Mouse (Mus musculus) heart, adult 8-10 months (tissue): ENCODE results near the gene C2cd2l. TPM values are rescaled to one million over a fixed set of nuclear protein-coding genes. Genes with fewer than 3 reads are reported as not detected.
A peak's percentile ranks its signal among the peaks of the same experiment; 100 is the strongest.
"Not testable (repeated sequence)": the region's sequence is repeated elsewhere in the genome, so short reads cannot be mapped to it uniquely, and the experiment has no call there.

Experiments
- DNase-seq: peaks from one replicate; pipeline ENCODE4 v3.0.0; 2022; ENCODE audit warnings: low spot score
- total RNA-seq, 4 experiments: library from RNA; stranded (reverse); gene quantifications; 2 replicates each; pipeline ENCODE4 v1.2.4; 2022

C2cd2l gene
- total RNA-seq, 4 experiments from 2014 or later, result 12.7 to 19.2 (median 14.1) TPM

GRCm38 (mm10) chr9:44314910-44315309 is 5.2 kb downstream of the C2cd2l start:
- no peak for DNase-seq

- DNase-seq, result no peak
Observed at GRCm38 (mm10) chr9:44314257-44314547, 5.9 kb downstream of the C2cd2l start.

GRCm38 (mm10) chr9:44313476-44314256 is 6.4 kb downstream of the C2cd2l start:
- DNase-seq, result no peak

- DNase-seq, result peak; percentile 70
Observed at GRCm38 (mm10) chr9:44311136-44312134, 8.7 kb downstream of the C2cd2l start.

GRCm38 (mm10) chr9:44310750-44311135 is 9.3 kb downstream of the C2cd2l start:
- no peak for DNase-seq

- DNase-seq, result no peak
Observed at GRCm38 (mm10) chr9:44309756-44310155, 10.3 kb downstream of the C2cd2l start.

- no peak for DNase-seq
Observed at GRCm38 (mm10) chr9:44307248-44307647, 12.8 kb downstream of the C2cd2l start.

GRCm38 (mm10) chr9:44306532-44306931 is 13.6 kb downstream of the C2cd2l start:
- DNase-seq, result no peak

- DNase-seq, result peak; percentile 99
Observed at GRCm38 (mm10) chr9:44305466-44306079, 14.5 kb downstream of the C2cd2l start, which contains the start of gene Hinfp. Hinfp (minus strand) TSS chr9:44305671.

GRCm38 (mm10) chr9:44300001-44300400 is 20.1 kb downstream of the C2cd2l start:
- DNase-seq, result not testable (repeated sequence)

- peak; percentile 33 for DNase-seq
Observed at GRCm38 (mm10) chr9:44292490-44292889, 27.6 kb downstream of the C2cd2l start.

GRCm38 (mm10) chr9:44288959-44289291 is 31.2 kb downstream of the C2cd2l start:
- no peak for DNase-seq

- no peak for DNase-seq
Observed at GRCm38 (mm10) chr9:44288076-44288958, 31.8 kb downstream of the C2cd2l start, which contains the start of gene Abcg4. Abcg4 (minus strand) TSS chr9:44288615.

- no peak for DNase-seq
Observed at GRCm38 (mm10) chr9:44287401-44288075, 32.5 kb downstream of the C2cd2l start.

- DNase-seq, result no peak
Observed at GRCm38 (mm10) chr9:44287003-44287400, 33.1 kb downstream of the C2cd2l start.

GRCm38 (mm10) chr9:44286256-44286850 is 33.7 kb downstream of the C2cd2l start:
- no peak for DNase-seq

GRCm38 (mm10) chr9:44283183-44283582 is 36.9 kb downstream of the C2cd2l start:
- DNase-seq, result no peak

- DNase-seq, result no peak
Observed at GRCm38 (mm10) chr9:44269973-44270372, 50.1 kb downstream of the C2cd2l start.

GRCm38 (mm10) chr9:44269077-44269476 is 51.0 kb downstream of the C2cd2l start:
- DNase-seq, result peak; percentile 24

- DNase-seq, result peak; percentile 14
Observed at GRCm38 (mm10) chr9:44268432-44268831, 51.7 kb downstream of the C2cd2l start, which contains the start of gene Nlrx1. Nlrx1 (minus strand) TSS chr9:44268599.
